Mouse (Mus musculus) kidney, postnatal 4 days (tissue): ENCODE measurements around the gene Aldh16a1.
"Not testable (repeated sequence)": the region's sequence is repeated elsewhere in the genome, so short reads cannot be mapped to it uniquely, and the experiment has no call there.

ENCODE experiments used
- DNase-seq, 2 experiments: peaks; one replicate each; pipeline ENCODE4 v3.0.0; 2021; ENCODE audit warnings: mixed read lengths in 2 of 2

Aldh16a1 gene

GRCm38 (mm10) chr7:45155590-45155989 is 1.2 kb upstream of the Aldh16a1 start:
- DNase-seq = peak in 1 of 2 experiments; percentile 32

GRCm38 (mm10) chr7:45154993-45155514 is 670 bp upstream of the Aldh16a1 start:
- DNase-seq = peak; percentile 79 to 85

- no peak for DNase-seq
Observed at GRCm38 (mm10) chr7:45153586-45153985, 798 bp downstream of the Aldh16a1 start.

- DNase-seq = not testable (repeated sequence)
Observed at GRCm38 (mm10) chr7:45153052-45153451, 1.3 kb downstream of the Aldh16a1 start.

DNA sequence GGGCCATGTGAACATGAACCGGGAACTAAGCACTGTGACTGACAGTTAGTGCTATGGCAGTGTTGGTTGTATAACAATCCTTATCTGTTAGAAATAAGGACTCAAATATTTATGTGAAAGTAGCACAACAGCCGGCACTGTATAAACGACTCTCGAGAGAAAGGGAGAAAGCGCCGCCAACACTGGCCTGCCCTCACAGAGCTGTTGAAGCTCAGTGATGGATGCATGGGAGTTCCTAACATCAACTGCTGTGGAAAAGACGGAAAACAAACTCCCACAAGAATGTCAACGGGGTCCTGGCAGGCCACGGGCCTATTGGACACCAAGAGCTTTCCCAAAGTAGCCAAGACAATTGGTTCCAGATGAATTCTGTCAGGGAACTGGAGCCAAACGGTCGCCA is 3.1 kb downstream of the Aldh16a1 start:
- peak; percentile 76 to 84 for DNase-seq

GRCm38 (mm10) chr7:45150321-45150720 is 4.1 kb downstream of the Aldh16a1 start:
- DNase-seq = no peak

DNA sequence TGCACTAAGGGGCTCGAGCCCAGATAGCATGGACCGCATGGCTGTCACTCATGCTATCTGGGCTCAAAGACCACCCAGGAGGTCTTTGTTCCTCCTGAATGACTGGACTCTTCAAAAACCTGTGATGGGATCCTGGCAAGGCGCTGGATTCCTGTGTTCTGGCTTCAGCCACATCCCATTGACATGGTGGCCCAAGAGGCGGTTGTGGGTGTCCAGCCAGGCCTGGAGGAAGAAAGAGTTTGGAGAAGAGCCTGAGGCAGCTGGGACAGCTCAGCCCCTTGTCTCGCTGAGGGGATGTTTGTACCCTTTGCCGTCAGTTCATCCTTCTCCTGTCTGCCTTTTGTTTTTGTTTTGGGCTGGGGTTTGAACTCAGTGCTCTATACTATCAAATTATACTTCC is 4.8 kb downstream of the Aldh16a1 start:
- DNase-seq = peak; percentile 71 to 77

DNA sequence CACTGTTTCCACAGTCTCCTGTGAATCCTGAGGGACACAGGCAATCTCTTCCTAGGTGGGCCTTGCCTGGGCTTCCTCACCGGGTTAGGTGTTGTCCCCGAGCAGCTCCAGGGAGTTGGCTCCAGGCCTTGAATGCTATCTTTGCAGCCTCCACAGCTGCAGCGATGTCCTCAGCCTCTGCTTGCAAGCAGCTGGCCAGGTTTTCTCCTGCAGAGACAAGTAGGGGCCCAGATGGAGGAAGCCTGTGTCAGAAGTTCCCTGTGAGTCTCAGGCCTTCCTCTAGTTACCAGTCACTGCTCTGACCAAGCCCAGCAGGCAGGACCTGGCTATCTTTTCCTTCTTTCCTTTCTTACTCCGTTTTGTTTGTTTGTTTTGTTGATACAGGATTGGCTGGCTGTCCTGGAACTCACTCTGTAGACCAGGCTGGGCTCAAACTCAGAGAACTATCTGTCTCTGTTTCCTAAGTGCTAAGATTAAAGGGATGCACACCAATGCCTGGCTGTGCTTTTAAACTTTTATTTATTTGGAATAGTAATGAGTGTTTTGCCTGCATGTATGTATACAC is 5.8 kb downstream of the Aldh16a1 start:
- no peak for DNase-seq

- peak in 1 of 2 experiments; percentile 53 for DNase-seq
Observed at GRCm38 (mm10) chr7:45147899-45148298, 6.5 kb downstream of the Aldh16a1 start.

GRCm38 (mm10) chr7:45147267-45147666 is 7.1 kb downstream of the Aldh16a1 start:
- DNase-seq = no peak

DNA sequence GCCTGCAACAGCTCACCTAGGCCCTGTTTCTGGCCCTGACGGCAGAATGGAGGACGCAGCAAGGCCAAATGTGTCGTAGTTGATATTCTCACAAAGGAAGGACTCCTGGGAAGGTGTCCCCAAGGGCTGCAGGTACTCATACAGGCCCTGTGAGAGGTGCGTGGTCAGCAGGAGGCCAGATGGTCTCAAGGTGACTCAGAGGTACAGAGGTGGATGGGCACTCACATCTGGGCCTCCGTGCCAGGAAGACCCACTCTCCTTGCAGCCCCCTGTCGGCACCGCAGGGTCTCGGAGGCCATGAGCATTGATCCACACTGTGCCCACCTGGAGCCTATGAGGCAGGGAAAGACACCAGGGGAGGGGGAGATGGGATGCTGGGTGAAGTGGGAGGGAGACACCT is 8.9 kb downstream of the Aldh16a1 start:
- DNase-seq = no peak

DNA sequence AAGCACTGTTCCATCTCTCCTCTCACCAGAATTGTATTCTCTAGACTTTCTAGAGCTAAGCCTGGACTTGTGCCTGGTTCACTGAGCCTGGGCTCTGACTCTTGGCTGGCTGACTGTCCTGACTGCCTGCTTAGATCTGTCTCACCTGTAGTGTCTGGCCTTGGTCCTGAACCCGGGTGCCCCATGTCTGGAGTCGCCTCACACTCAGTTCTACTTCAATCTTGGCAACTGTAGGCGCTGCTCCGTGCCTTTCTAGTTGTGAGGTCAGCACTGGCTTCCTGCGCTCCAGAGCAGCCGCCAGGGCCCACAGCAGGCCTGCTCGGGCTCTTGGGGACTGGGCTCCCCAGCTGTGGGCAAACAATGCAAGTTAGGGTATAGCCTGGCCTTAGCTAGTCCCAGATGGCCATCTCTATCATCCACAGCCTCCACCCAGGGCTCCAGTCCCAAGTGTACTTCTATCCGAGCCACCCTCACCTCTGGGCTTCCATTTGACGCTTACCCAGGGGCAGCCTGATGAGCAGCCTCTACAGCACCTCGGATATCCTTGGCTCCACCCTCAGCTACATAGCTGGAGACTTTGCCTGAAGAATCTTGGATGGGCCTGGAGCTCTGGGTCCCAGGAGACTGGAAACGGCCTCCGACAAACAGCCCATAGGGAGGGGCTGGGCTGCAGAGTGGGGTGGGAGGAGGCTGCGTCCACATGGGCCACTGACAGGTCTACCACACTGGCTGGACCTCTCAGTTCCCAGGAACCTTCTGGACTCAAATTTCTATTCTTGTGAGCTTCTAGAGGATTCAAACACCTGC is 9.8 kb downstream of the Aldh16a1 start:
- peak in 1 of 2 experiments; percentile 32 for DNase-seq

GRCm38 (mm10) chr7:45141914-45142313 is 12.5 kb downstream of the Aldh16a1 start:
- no peak for DNase-seq

DNA sequence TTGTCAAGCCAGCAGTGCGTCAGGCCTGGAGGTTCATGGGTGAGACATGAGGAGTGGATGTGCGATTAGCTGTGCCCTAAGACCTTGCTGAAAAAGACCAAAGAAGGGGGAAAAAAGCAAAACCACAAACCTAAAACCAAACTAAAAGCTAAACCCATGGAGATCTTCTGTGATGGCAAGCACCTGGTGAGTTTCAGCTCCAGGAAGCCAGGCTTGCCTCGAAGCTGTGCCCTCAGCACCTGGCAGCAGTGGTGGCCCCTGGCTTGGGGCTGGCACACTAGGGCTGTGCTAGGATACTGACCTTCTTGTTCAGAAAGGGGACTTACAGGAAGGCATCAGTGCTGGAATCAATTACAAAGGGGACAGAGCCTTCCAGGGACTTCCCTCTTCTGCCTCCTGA is 13.1 kb downstream of the Aldh16a1 start:
- no peak for DNase-seq

DNA sequence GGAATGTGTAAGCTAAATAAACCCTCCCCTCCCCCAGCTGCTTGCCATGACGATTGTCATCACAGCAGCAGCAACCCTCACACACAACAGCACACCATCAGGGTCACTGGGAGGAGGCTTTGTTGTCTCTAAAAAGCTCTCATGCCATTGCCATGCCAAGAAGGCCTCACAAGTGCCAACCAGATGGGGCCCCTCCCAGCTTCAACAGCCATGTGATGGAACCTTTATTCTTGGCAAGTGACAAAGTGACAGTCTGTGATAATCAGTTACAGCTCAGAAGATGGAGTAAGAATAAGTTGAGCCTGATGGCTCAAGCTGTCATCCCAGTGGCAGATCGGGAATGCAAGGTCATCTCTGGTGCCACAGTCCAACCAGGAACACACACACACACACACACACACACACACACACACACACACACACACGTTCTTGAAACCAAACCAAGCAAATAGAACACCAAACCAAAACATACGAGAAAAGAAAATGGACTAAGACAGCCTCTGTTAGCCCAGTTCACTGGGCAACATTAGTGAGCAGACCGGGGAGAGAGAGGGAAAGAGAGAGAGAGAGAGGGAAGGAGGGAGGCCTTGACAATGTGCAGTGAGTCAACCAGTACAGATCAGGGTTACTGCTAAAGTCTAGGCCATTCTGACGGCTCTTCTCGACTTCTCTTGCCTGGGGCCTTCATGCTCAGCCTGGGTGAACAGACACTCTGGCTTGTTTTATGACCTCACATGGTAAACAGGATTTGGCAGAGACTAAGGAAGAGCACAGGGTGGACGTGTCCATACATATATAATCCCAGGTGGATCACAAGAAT is 14.3 kb downstream of the Aldh16a1 start:
- no peak for DNase-seq

DNA sequence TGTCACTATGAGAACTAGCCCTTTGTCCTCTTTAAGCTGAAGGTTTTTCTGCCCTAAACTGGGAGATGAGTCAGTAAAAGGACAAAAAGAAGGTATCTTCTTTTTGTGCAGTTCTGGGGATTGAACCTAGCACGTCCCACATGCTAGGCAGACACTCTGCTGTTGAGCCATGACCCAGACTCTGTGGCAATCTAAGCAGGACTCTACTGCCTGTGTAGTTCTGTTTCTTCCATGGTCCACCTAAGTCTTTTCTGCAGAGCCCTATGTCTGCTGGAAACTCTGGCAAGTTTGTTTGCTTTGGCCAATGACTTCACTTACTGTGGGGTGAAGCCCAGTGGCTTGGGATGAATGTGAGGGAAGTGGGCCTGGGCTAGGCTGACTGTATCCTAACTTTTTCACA is 16.0 kb downstream of the Aldh16a1 start:
- DNase-seq = no peak

GRCm38 (mm10) chr7:45137171-45138006 is 17.0 kb downstream of the Aldh16a1 start:
- no peak for DNase-seq

- DNase-seq = peak; percentile 91 to 94
Observed at GRCm38 (mm10) chr7:45135993-45136567, 18.3 kb downstream of the Aldh16a1 start, which contains the start of the genes Gm45713 and Flt3l. Gene Gm45713, minus strand, starts transcription at chr7:45136231. Gene Flt3l, minus strand, starts transcription at chr7:45136432.

DNA sequence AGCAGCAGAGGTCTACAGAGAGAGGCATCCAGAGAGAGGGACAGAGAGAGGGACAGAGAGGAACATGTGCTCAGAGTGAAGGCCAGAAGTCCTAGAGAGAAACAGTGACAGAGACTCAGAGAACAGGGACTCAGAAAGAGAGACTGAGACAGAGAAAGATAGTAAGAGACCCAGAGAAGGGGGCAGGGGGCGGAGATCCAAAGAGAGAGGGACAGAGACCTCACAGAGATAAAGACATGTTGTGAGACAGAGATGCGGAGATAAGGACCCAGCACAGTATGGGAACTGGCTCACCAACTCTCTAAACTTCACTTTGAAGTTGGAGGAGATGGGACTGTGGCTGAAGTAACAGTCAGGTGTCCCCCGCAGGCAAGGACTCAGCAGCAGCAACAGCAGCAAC is 19.0 kb downstream of the Aldh16a1 start:
- no peak for DNase-seq

- DNase-seq = peak; percentile 76 to 84
Observed at GRCm38 (mm10) chr7:45134544-45135026, 19.8 kb downstream of the Aldh16a1 start.

DNA sequence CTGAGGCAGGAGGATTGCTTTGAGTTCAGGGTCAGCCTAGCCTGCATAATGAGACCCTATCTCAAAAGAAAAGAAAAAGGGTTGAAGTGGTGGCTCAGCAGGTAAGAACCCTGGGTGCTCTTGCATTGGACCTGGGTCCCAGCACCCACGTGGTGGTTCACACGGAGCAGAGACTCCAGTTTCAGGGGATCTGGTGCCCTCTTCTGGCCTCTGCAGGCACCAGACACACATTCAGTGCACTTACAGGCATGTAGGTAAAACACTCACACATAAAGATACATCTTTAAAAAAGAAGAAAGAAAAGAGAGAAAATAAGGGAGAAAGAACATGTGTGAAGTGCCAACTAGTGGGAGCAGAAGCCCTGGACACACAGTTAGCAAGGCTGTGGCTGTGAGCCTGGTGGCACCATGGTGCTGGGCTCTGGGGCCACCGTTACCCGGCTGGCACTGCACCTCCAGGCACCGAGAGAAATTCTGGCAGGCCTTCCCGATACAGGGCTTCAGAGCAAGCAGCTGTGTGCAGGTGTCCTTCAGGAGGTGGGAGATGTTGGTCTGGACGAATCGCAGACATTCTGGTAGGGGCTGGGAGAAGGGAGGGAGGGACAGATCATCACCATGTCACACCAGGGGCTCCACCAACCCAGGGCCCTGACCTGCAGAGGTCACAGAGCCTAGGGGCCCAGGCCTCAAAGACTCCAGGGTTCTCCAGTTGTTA is 20.8 kb downstream of the Aldh16a1 start:
- DNase-seq = no peak
